Mouse (Mus musculus) hindbrain, postnatal 0 days (tissue): ENCODE data around the gene Gm49601. TPM values are rescaled to one million over a fixed set of nuclear protein-coding genes. Genes with fewer than 3 reads are reported as not detected.

Source experiments
- ATAC-seq: fragments of 200-750 bp; cut with Nextera tagmentation; 2 replicates; pipeline ENCODE4 v1.8.0; 2017; ENCODE audit warnings: mild to moderate bottlenecking, moderate TSS enrichment, moderate library complexity
- DNase-seq: peaks from one replicate; pipeline ENCODE4 v3.0.0-alpha.2; 2015; ENCODE audit warnings: low spot score
- H3K27ac ChIP-seq: fragments of 300-500 bp; sonication (generic); 2 replicates; pipeline ENCODE4 v1.5.1; 2014; ENCODE audit warnings: mild to moderate bottlenecking
- H3K27me3 ChIP-seq: fragments of 300-500 bp; sonication (generic); 2 replicates; pipeline ENCODE4 v1.6.1; 2014; ENCODE audit warnings: low read length, mixed read lengths; ENCODE audit not compliant: insufficient read depth
- H3K36me3 ChIP-seq: fragments of 300-500 bp; sonication (generic); 2 replicates; pipeline ENCODE4 v1.6.1; 2014; ENCODE audit warnings: low read length, mixed read lengths; ENCODE audit not compliant: insufficient read depth
- H3K4me1 ChIP-seq: fragments of 300-500 bp; sonication (generic); 2 replicates; pipeline ENCODE4 v1.6.1; 2014; ENCODE audit warnings: antibody characterized with exemption, low read length, mixed read lengths; ENCODE audit not compliant: insufficient read depth
- H3K4me2 ChIP-seq: fragments of 300-500 bp; sonication (generic); 2 replicates; pipeline ENCODE4 v1.6.1; 2014; ENCODE audit warnings: low read depth, mild to moderate bottlenecking, low read length, moderate library complexity, mixed read lengths
- H3K4me3 ChIP-seq: fragments of 300-500 bp; sonication (generic); 2 replicates; pipeline ENCODE4 v1.5.1; 2014; ENCODE audit warnings: low read length
- H3K9ac ChIP-seq: fragments of 300-500 bp; sonication (generic); replicated peaks from 2 replicates; pipeline ENCODE4 v1.6.1; 2014; ENCODE audit warnings: mild to moderate bottlenecking, low read length, moderate library complexity, mixed read lengths
- H3K9me3 ChIP-seq: fragments of 300-500 bp; sonication (generic); 2 replicates; pipeline ENCODE4 v1.6.1; 2016; ENCODE audit warnings: low read length, mixed read lengths
- CTCF ChIP-seq: IDR thresholded peaks from 2 replicates; pipeline ENCODE4 v1.5.1; 2016; ENCODE audit warnings: antibody characterized with exemption, control low read depth, low read depth
- WGBS: fragments of 180-500 bp; shearing (Covaris S2); extraction: QIAGEN DNeasy Blood & Tissue Kit; methylation state at CpG from one replicate; pipeline ENCODE4 v1.1.7; 2014; 5-methylcytosine and 5-hydroxymethylcytosine counted together
- polyA plus RNA-seq: library from polyadenylated mRNA; unstranded; fragments of >200 nt; fragmentation: Nextera tagmentation; extraction: Ambion mirVana; gene quantifications from 2 replicates; pipeline ENCODE4 v1.2.1, GENCODE M21; 2015
- total RNA-seq: library from RNA; depleted of rRNA; stranded (reverse); fragments of >200 nt; gene quantifications from 2 replicates; pipeline ENCODE4 v1.2.3, GENCODE M21; 2014; rRNA removed

Gm49601 gene
- total and polyA plus RNA-seq, 2 experiments from 2014 or later: 3.1 to 24.0 TPM

DNA sequence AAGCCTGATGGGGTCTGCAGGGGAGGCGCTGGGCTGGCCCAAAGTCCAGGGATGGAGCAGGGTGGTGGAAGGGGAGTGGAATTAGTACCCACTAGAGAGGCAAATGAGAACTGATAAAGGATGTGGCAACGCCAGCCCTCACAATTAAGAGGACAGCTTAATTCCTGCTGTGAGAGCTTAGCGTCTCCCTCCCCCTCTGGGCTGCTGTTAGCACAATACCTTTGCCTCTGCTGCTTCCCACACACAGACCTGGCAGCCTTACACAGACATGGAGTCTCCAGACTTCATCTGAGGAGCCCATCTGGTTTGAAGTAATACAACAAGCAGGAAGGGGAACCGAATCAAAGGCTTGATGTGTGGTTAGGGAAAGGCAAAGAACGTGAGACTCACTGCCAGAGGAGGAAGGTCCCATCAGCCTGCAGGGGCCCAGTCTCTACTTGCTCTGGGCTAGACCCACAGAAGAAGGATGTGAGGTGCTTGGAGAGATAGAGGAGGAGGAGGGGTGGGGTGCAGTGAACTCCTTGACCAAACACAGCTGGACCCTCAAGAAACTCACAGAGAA lies 48.5 kb downstream of the Gm49601 start:
- H3K27ac ChIP-seq: no peak overlapping the region
- WGBS: 19% methylated on average over 5 of the region's 5 CpGs
- ATAC-seq (no peak), DNase-seq (no peak)
- no peaks in the 10 kb centered on the region for H3K36me3 ChIP-seq
- TF ChIP-seq CTCF: no peak
- no peak overlapping the region for H3K9ac ChIP-seq
- no peak overlapping the region for H3K4me2 ChIP-seq
- no peaks in the 10 kb centered on the region for H3K4me1 ChIP-seq
- no peaks in the 10 kb centered on the region for H3K9me3 ChIP-seq
- H3K27me3 ChIP-seq: peaks cover 34% of the 10 kb centered on the region
- no peak overlapping the region for H3K4me3 ChIP-seq

DNA sequence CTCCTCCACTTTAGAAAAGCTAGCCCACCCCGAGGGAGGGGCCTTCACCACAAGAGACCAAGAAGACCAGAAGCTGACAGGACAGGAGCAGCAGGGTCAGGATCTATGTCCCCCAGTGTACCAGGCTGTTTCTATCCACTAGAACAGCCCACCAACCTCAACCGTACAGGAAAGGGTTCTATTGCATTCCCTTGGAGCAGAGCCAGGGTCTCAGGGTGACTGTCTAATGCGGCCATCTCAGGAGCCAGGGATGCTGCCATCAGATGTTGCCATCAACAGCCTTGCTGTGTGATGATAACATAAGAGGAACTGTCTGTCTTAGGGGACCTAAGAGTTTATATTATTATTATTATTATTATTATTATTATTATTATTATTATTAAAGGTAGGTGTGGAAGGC lies 49.2 kb downstream of the Gm49601 start:
- TF ChIP-seq CTCF: no peak
- Histone ChIP-seq H3K4me3 (no peak overlapping the region), H3K9ac (no peak overlapping the region), H3K4me2 (no peak overlapping the region), H3K27me3 (peaks cover 28% of the 10 kb centered on the region), H3K4me1 (no peaks in the 10 kb centered on the region), H3K9me3 (no peaks in the 10 kb centered on the region), H3K27ac (no peak overlapping the region), H3K36me3 (no peaks in the 10 kb centered on the region)
- ATAC-seq: no peak
- no peak for DNase-seq
- 38% methylated on average over 3 of the region's 3 CpGs for WGBS

DNA sequence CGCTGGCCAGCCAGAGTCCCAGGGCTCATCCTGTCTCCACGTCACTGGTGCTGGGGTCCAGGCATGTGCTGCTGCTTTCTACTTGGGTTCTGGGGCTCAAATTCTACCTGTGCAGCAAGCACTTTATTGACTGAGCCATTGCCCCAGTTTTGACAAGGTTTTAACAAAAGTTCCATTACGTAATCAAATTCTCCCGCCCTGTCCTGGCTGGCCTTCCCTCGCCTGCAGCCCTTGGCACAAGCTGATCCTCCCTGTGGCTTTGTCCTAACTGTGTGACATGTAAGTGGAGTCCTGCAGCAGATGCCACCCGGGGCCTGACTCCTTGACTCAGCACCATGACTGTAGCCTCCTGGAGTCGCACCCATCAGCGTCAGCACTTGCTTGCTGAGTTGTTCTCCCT lies 52.0 kb downstream of the Gm49601 start:
- no peaks in the 10 kb centered on the region for H3K4me1 ChIP-seq
- H3K4me3 ChIP-seq: no peak overlapping the region
- H3K27ac ChIP-seq: no peak overlapping the region
- 69% methylated on average over 8 of the region's 8 CpGs for WGBS
- H3K9ac ChIP-seq: no peak overlapping the region
- DNase-seq (no peak), ATAC-seq (no peak)
- no peak overlapping the region for H3K4me2 ChIP-seq
- no peaks in the 10 kb centered on the region for H3K36me3 ChIP-seq
- H3K27me3 ChIP-seq: peaks cover under 1% of the 10 kb centered on the region; the same call in 1 of the 2 replicates
- no peak for TF ChIP-seq CTCF
- no peaks in the 10 kb centered on the region for H3K9me3 ChIP-seq

Other genes with a start within 250 kb of the Gm49601 start
- 17.9 and 23.1 TPM in 2 replicates for gene Txnrd2, start 200.0 kb downstream of the Gm49601 start, total RNA-seq
- 37.6 and 41.8 TPM in 2 replicates for gene Txnrd2, start 200.0 kb downstream of the Gm49601 start, polyA plus RNA-seq
- gene Comt, start 199.6 kb downstream of the Gm49601 start, total RNA-seq: 82.8 and 88.9 TPM in 2 replicates
- gene Comt, start 199.6 kb downstream of the Gm49601 start, polyA plus RNA-seq: 94.3 and 102 TPM in 2 replicates
- gene Gnb1l, start 127.7 kb downstream of the Gm49601 start, total RNA-seq: 9.6 and 10.5 TPM in 2 replicates
- gene Gnb1l, start 127.7 kb downstream of the Gm49601 start, polyA plus RNA-seq: 16.9 and 18.0 TPM in 2 replicates
- 11.0 and 12.4 TPM in 2 replicates for gene Rtl10, start 127.5 kb downstream of the Gm49601 start, total RNA-seq
- 2.5 and 2.7 TPM in 2 replicates for gene Rtl10, start 127.5 kb downstream of the Gm49601 start, polyA plus RNA-seq
- gene Tbx1, start 35.8 kb downstream of the Gm49601 start, total RNA-seq: 0.37 and 4.0 TPM in 2 replicates
- 0.51 and 0.92 TPM in 2 replicates for gene Tbx1, start 35.8 kb downstream of the Gm49601 start, polyA plus RNA-seq
- 29.3 and 30.8 TPM in 2 replicates for gene Gp1bb, start 4.0 kb downstream of the Gm49601 start, total RNA-seq
- gene Gp1bb, start 4.0 kb downstream of the Gm49601 start, polyA plus RNA-seq: 7.6 and 10.1 TPM in 2 replicates
- gene Sept5, start 3.5 kb upstream of the Gm49601 start, total RNA-seq: 286 and 335 TPM in 2 replicates
- 186 and 195 TPM in 2 replicates for gene Sept5, start 3.5 kb upstream of the Gm49601 start, polyA plus RNA-seq
- 181 and 197 TPM in 2 replicates for gene Cldn5, start 150.4 kb upstream of the Gm49601 start, total RNA-seq
- gene Cldn5, start 150.4 kb upstream of the Gm49601 start, polyA plus RNA-seq: 121 and 128 TPM in 2 replicates
- gene Ufd1, start 185.4 kb upstream of the Gm49601 start, total RNA-seq: 39.6 and 53.3 TPM in 2 replicates
- 114 and 118 TPM in 2 replicates for gene Ufd1, start 185.4 kb upstream of the Gm49601 start, polyA plus RNA-seq
- gene Cdc45, start 185.6 kb upstream of the Gm49601 start, total RNA-seq: 14.8 and 15.9 TPM in 2 replicates
- gene Cdc45, start 185.6 kb upstream of the Gm49601 start, polyA plus RNA-seq: 7.2 and 7.9 TPM in 2 replicates
- 33.4 and 34.1 TPM in 2 replicates for gene 2510002D24Rik, start 210.2 kb upstream of the Gm49601 start, total RNA-seq
- gene 2510002D24Rik, start 210.2 kb upstream of the Gm49601 start, polyA plus RNA-seq: 50.1 and 52.1 TPM in 2 replicates
- gene Gm28539, start 210.2 kb upstream of the Gm49601 start, total RNA-seq: not detected in 2 replicates
- gene Gm28539, start 210.2 kb upstream of the Gm49601 start, polyA plus RNA-seq: not detected in 2 replicates